Mouse (Mus musculus) C2C12 (cell line): Measurements from ENCODE around the gene Vgll4. TPM values are rescaled to one million over a fixed set of nuclear protein-coding genes. Genes with fewer than 3 reads are reported as not detected.

Experiments
- H3K27me3 ChIP-seq: one replicate; pipeline ENCODE4 v1.6.1; 2011; ENCODE audit not compliant: control insufficient read depth, insufficient read depth, insufficient read length
- H3K36me3 ChIP-seq: one replicate; pipeline ENCODE4 v1.6.1; 2011; ENCODE audit not compliant: control insufficient read depth, insufficient read depth
- H3K4me3 ChIP-seq: one replicate; pipeline ENCODE4 v1.5.1; 2011; ENCODE audit warnings: mild to moderate bottlenecking, control low read depth; ENCODE audit not compliant: poor library complexity, insufficient read depth, severe bottlenecking
- H3K79me2 ChIP-seq: one replicate; pipeline ENCODE4 v1.6.1; 2011; ENCODE audit not compliant: control insufficient read depth, insufficient read depth
- H3K79me3 ChIP-seq: one replicate; pipeline ENCODE4 v1.6.1; 2011; ENCODE audit warnings: low read depth, control low read depth
- H3ac ChIP-seq: one replicate; pipeline ENCODE3; 2011; ENCODE audit warnings: low read depth; ENCODE audit not compliant: control insufficient read depth, insufficient read length
- CEBPB ChIP-seq: IDR thresholded peaks from one replicate; pipeline ENCODE4 v1.6.1; 2011; ENCODE audit warnings: low read depth, mild to moderate bottlenecking, control low read depth, moderate library complexity
- CTCF ChIP-seq: IDR thresholded peaks from one replicate; pipeline ENCODE4 v1.5.1; 2011; ENCODE audit not compliant: control insufficient read depth, insufficient read depth, insufficient read length
- FOSL1 ChIP-seq: IDR thresholded peaks from one replicate; pipeline ENCODE4 v1.8.0; 2011; ENCODE audit warnings: mild to moderate bottlenecking, low read length; ENCODE audit not compliant: poor library complexity, insufficient read depth, severe bottlenecking
- MAX ChIP-seq: IDR thresholded peaks from one replicate; pipeline ENCODE4 v1.6.1; 2011; ENCODE audit warnings: mild to moderate bottlenecking, control low read depth
- MYOD1 ChIP-seq: IDR thresholded peaks from one replicate; pipeline ENCODE4 v1.6.1; 2011; ENCODE audit warnings: low read depth; ENCODE audit not compliant: control insufficient read depth, insufficient read length
- MYOG ChIP-seq: IDR thresholded peaks from one replicate; pipeline ENCODE4 v1.6.1; 2011; ENCODE audit not compliant: control insufficient read depth, insufficient read length; ENCODE audit errors: extremely low read depth
- USF1 ChIP-seq: IDR thresholded peaks from one replicate; pipeline ENCODE4 v1.6.1; 2011; ENCODE audit warnings: low read depth, mild to moderate bottlenecking, control low read depth, moderate library complexity
- polyA plus RNA-seq: library from polyadenylated mRNA; unstranded; fragments of >200 nt; fragmentation: generic; extraction: Trizol; gene quantifications from one replicate; pipeline ENCODE4 v1.2.1, GENCODE M21; 2012; ENCODE audit warnings: missing spikeins

Vgll4 gene
- polyA plus RNA-seq, 1 experiment: 30.7 TPM

- no peaks in the 10 kb centered on the region for H3K36me3 ChIP-seq
- no peaks in the 10 kb centered on the region for H3K27me3 ChIP-seq
- no peaks in the 10 kb centered on the region for H3K79me3 ChIP-seq
- TF ChIP-seq MYOD1: no peak
- TF ChIP-seq USF1: no peak
- no peak for TF ChIP-seq FOSL1
- no peak for TF ChIP-seq MYOG
- no peak for TF ChIP-seq CTCF
- no peak for TF ChIP-seq CEBPB
- TF ChIP-seq MAX: no peak
- no peak overlapping the region for H3ac ChIP-seq
- H3K79me2 ChIP-seq: no peaks in the 10 kb centered on the region
- H3K4me3 ChIP-seq: no peak overlapping the region
Observed at GRCm38 (mm10) chr6:114814882-114815650, 154.7 kb downstream of the Vgll4 start.

DNA sequence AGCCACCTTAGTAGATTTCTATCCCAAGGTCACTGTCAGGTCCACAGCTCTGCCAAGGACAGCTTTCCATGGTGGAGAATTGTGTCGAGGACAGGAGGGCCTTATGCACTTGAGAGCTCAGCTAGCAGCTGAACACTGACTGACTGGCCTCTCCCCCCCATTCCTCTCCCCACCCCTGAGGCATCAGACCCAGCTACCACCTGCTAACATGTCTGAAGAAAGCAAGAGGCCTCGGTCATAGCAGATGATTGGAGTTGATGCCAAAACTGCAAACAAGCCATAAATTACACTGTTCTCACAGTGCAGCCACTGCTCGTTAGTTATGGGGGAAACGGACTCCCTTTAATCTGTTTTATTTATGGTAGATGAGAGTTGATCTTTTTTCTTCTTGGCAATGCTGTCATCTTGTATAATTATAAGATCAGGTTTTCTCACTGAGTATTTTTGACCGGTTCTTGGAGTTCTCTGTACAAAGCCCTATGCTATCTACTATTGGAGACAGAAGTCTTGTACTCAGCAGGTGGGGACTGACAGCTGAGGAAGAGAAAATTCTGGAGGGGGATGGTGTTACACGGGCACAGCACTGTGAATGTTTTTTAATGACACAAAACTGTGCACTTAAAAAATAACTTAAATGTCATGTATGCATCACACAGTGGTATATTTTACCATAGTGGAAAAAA is 155.5 kb downstream of the Vgll4 start:
- no peaks in the 10 kb centered on the region for H3K27me3 ChIP-seq
- no peaks in the 10 kb centered on the region for H3K36me3 ChIP-seq
- H3K79me3 ChIP-seq: no peaks in the 10 kb centered on the region
- no peaks in the 10 kb centered on the region for H3K79me2 ChIP-seq
- TF ChIP-seq USF1 (no peak), MYOD1 (no peak), CEBPB (no peak), CTCF (no peak), MAX (no peak), MYOG (no peak), FOSL1 (no peak)
- H3K4me3 ChIP-seq: no peak overlapping the region
- H3ac ChIP-seq: no peak overlapping the region

- H3K4me3 ChIP-seq: no peak overlapping the region
- H3K27me3 ChIP-seq: no peaks in the 10 kb centered on the region
- H3K36me3 ChIP-seq: no peaks in the 10 kb centered on the region
- no peaks in the 10 kb centered on the region for H3K79me2 ChIP-seq
- no peaks in the 10 kb centered on the region for H3K79me3 ChIP-seq
- no peak overlapping the region for H3ac ChIP-seq
- TF ChIP-seq FOSL1 (no peak), MAX (no peak), CEBPB (no peak), CTCF (no peak), MYOG (no peak), MYOD1 (no peak)
Observed at GRCm38 (mm10) chr6:114812779-114813178, 157.0 kb downstream of the Vgll4 start.

DNA sequence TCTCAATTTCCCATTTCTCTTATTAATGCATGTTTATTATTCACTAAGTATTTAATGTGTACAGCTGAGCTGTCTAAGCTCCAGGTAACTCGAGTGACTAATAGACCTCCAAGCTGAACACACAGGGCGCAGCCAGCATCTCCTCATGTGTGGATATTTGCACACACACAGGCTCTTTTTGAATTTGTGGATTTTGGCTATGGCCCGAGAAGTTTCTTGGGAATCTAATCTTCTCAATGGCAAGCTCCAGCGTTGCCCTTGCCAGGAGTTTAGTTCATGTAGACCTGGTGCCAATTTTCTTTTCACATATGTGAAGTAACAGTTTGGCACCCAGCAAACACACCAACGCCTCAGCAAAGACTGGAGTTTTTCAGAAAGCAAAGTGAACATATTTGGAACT is 157.5 kb downstream of the Vgll4 start:
- no peak for TF ChIP-seq MYOD1
- TF ChIP-seq MAX: no peak
- no peak for TF ChIP-seq FOSL1
- no peak for TF ChIP-seq MYOG
- TF ChIP-seq CTCF: no peak
- TF ChIP-seq CEBPB: no peak
- H3K36me3 ChIP-seq: no peaks in the 10 kb centered on the region
- no peak overlapping the region for H3ac ChIP-seq
- H3K27me3 ChIP-seq: no peaks in the 10 kb centered on the region
- no peaks in the 10 kb centered on the region for H3K79me2 ChIP-seq
- H3K4me3 ChIP-seq: no peak overlapping the region
- H3K79me3 ChIP-seq: no peaks in the 10 kb centered on the region

Other genes starting within 250 kb of the Vgll4 start
- gene Tamm41, start 67.9 kb upstream of the Vgll4 start, polyA plus RNA-seq: 44.1 TPM
- 0.12 TPM for gene Syn2, start 164.9 kb upstream of the Vgll4 start, polyA plus RNA-seq